Mouse (Mus musculus): ENCODE measurements at regions not wholly inside any gene's neighbourhood (a gene's known extent, or its start where the extent isn't known, plus 50 kb on each side); places are given as distances from the start of the nearest gene placed in this dataset.

GRCm38 (mm10) chr4:153064021-153064605, 418.5 kb downstream of the Ajap1 start:
- H3K27ac ChIP-seq (ENCODE audit: low read depth), result no peak overlapping the region
- H3K4me1 ChIP-seq (ENCODE audit: control insufficient read depth, insufficient read depth), result no peaks in the 10 kb centered on the region
- no peaks in the 10 kb centered on the region for H3K27me3 ChIP-seq (ENCODE audit: control insufficient read depth, insufficient read depth, low read length)
- WGBS, result 59% methylated on average over 14 of the region's 14 CpGs
- DNase-seq (ENCODE audit: low spot score) (no peak), ATAC-seq (ENCODE audit: insufficient read depth, low read depth) (no peak)
- TF ChIP-seq EP300 (IDR thresholded peaks at IDR 0.05; ENCODE audit: low read depth) (no peak), CTCF (IDR thresholded peaks at IDR 0.05; ENCODE audit: low read depth) (no peak)
- H3K36me3 ChIP-seq (replicated peaks; ENCODE audit: control insufficient read depth, insufficient read depth, low read length), result no peaks in the 10 kb centered on the region
- no peak overlapping the region for H3K4me2 ChIP-seq (ENCODE audit: low read depth, low read length)
- no peak overlapping the region for H3K4me3 ChIP-seq (ENCODE audit: low read depth, low read length)
- H3K9me3 ChIP-seq (replicated peaks; ENCODE audit: control insufficient read depth, low read length), result 0 out of 2 replicates have a peak, but pooled peaks cover 3% of the 10 kb centered on the region
- no peak overlapping the region for H3K9ac ChIP-seq (replicated peaks; ENCODE audit: low read depth, low read length)

- Histone ChIP-seq H3K9me3 (replicated peaks; ENCODE audit: control insufficient read depth, low read length) (0 out of 2 replicates have a peak, but pooled peaks cover 3% of the 10 kb centered on the region), H3K9ac (replicated peaks; ENCODE audit: low read depth, low read length) (no peak overlapping the region), H3K4me1 (ENCODE audit: control insufficient read depth, insufficient read depth) (no peaks in the 10 kb centered on the region), H3K4me2 (ENCODE audit: low read depth, low read length) (no peak overlapping the region), H3K36me3 (replicated peaks; ENCODE audit: control insufficient read depth, insufficient read depth, low read length) (no peaks in the 10 kb centered on the region), H3K4me3 (ENCODE audit: low read depth, low read length) (no peak overlapping the region), H3K27ac (ENCODE audit: low read depth) (no peak overlapping the region), H3K27me3 (ENCODE audit: control insufficient read depth, insufficient read depth, low read length) (no peaks in the 10 kb centered on the region)
- no peak for ATAC-seq (ENCODE audit: insufficient read depth, low read depth)
- 56% methylated on average over 9 of the region's 9 CpGs for WGBS
- no peak for TF ChIP-seq EP300 (IDR thresholded peaks at IDR 0.05; ENCODE audit: low read depth)
- no peak for TF ChIP-seq CTCF (IDR thresholded peaks at IDR 0.05; ENCODE audit: low read depth)
- no peak for DNase-seq (ENCODE audit: low spot score)
Observed at GRCm38 (mm10) chr4:153063402-153063801, 419.2 kb downstream of the Ajap1 start.

- no peaks in the 10 kb centered on the region for H3K27me3 ChIP-seq (ENCODE audit: control insufficient read depth, insufficient read depth, low read length)
- no peak overlapping the region for H3K9ac ChIP-seq (replicated peaks; ENCODE audit: low read depth, low read length)
- TF ChIP-seq EP300 (IDR thresholded peaks at IDR 0.05; ENCODE audit: low read depth) (no peak), CTCF (IDR thresholded peaks at IDR 0.05; ENCODE audit: low read depth) (no peak)
- H3K4me3 ChIP-seq (ENCODE audit: low read depth, low read length), result no peak overlapping the region
- ATAC-seq (ENCODE audit: insufficient read depth, low read depth) (no peak), DNase-seq (ENCODE audit: low spot score) (no peak)
- no peak overlapping the region for H3K4me2 ChIP-seq (ENCODE audit: low read depth, low read length)
- H3K27ac ChIP-seq (ENCODE audit: low read depth), result no peak overlapping the region
- 68% methylated on average over 12 of the region's 12 CpGs for WGBS
- H3K9me3 ChIP-seq (replicated peaks; ENCODE audit: control insufficient read depth, low read length), result no peaks in the 10 kb centered on the region; the same call in 1 of the 2 replicates
- no peaks in the 10 kb centered on the region for H3K36me3 ChIP-seq (replicated peaks; ENCODE audit: control insufficient read depth, insufficient read depth, low read length)
- no peaks in the 10 kb centered on the region for H3K4me1 ChIP-seq (ENCODE audit: control insufficient read depth, insufficient read depth)
Observed at GRCm38 (mm10) chr4:153058152-153058551, 424.5 kb downstream of the Ajap1 start.

- no peaks in the 10 kb centered on the region for H3K4me1 ChIP-seq (ENCODE audit: control insufficient read depth, insufficient read depth)
- no peak overlapping the region for H3K4me3 ChIP-seq (ENCODE audit: low read depth, low read length)
- TF ChIP-seq EP300 (IDR thresholded peaks at IDR 0.05; ENCODE audit: low read depth) (no peak), CTCF (IDR thresholded peaks at IDR 0.05; ENCODE audit: low read depth) (no peak)
- H3K27me3 ChIP-seq (ENCODE audit: control insufficient read depth, insufficient read depth, low read length), result no peaks in the 10 kb centered on the region
- no peaks in the 10 kb centered on the region for H3K36me3 ChIP-seq (replicated peaks; ENCODE audit: control insufficient read depth, insufficient read depth, low read length)
- no peaks in the 10 kb centered on the region for H3K9me3 ChIP-seq (replicated peaks; ENCODE audit: control insufficient read depth, low read length)
- no peak overlapping the region for H3K4me2 ChIP-seq (ENCODE audit: low read depth, low read length)
- ATAC-seq (ENCODE audit: insufficient read depth, low read depth) (0 out of 2 replicates have a peak, but pooled peaks have one; percentile 17), DNase-seq (ENCODE audit: low spot score) (peak; percentile 14)
- H3K27ac ChIP-seq (ENCODE audit: low read depth), result no peak overlapping the region
- H3K9ac ChIP-seq (replicated peaks; ENCODE audit: low read depth, low read length), result no peak overlapping the region
Observed at GRCm38 (mm10) chr4:153023711-153024110, 458.9 kb downstream of the Ajap1 start.

- no peaks in the 10 kb centered on the region for H3K27me3 ChIP-seq (ENCODE audit: control insufficient read depth, insufficient read depth, low read length)
- ATAC-seq (ENCODE audit: insufficient read depth, low read depth), result no peak
- TF ChIP-seq CTCF (IDR thresholded peaks at IDR 0.05; ENCODE audit: low read depth) (no peak), EP300 (IDR thresholded peaks at IDR 0.05; ENCODE audit: low read depth) (no peak)
- no peak overlapping the region for H3K9ac ChIP-seq (replicated peaks; ENCODE audit: low read depth, low read length)
- H3K4me3 ChIP-seq (ENCODE audit: low read depth, low read length), result no peak overlapping the region
- no peak for DNase-seq (ENCODE audit: low spot score)
- 77% methylated on average over 10 of the region's 10 CpGs for WGBS
- no peak overlapping the region for H3K4me2 ChIP-seq (ENCODE audit: low read depth, low read length)
- H3K27ac ChIP-seq (ENCODE audit: low read depth), result no peak overlapping the region
- no peaks in the 10 kb centered on the region for H3K36me3 ChIP-seq (replicated peaks; ENCODE audit: control insufficient read depth, insufficient read depth, low read length)
- H3K4me1 ChIP-seq (ENCODE audit: control insufficient read depth, insufficient read depth), result no peaks in the 10 kb centered on the region
- no peaks in the 10 kb centered on the region for H3K9me3 ChIP-seq (replicated peaks; ENCODE audit: control insufficient read depth, low read length)
Observed at GRCm38 (mm10) chr4:153019211-153019610, 463.4 kb downstream of the Ajap1 start.

Data from heart, postnatal 0 days (tissue).